Mouse (Mus musculus) macrophage (primary cell): ENCODE measurements around the gene Ints4. TPM values are rescaled to one million over a fixed set of nuclear protein-coding genes. Genes with fewer than 3 reads are reported as not detected.

Source experiments
- H3K27ac ChIP-seq: fragments of 350-480 bp; formaldehyde crosslinking; 2 replicates; pipeline ENCODE4 v1.9.0; 2021
- H3K36me3 ChIP-seq: fragments of 350-480 bp; formaldehyde crosslinking; 2 replicates; pipeline ENCODE4 v1.9.0; 2021; ENCODE audit errors: inconsistent target
- H3K4me3 ChIP-seq: fragments of 350-480 bp; formaldehyde crosslinking; 2 replicates; pipeline ENCODE4 v1.9.0; 2021; ENCODE audit errors: inconsistent target
- H3K79me2 ChIP-seq: fragments of 350-480 bp; formaldehyde crosslinking; 2 replicates; pipeline ENCODE4 v1.9.0; 2021; ENCODE audit errors: inconsistent target
- WGBS: methylation state at CpG from one replicate; pipeline ENCODE4 v1.1.7; 2026; ENCODE audit warnings: inconsistent platforms; ENCODE audit not compliant: missing documents; 5-methylcytosine and 5-hydroxymethylcytosine counted together
- polyA plus RNA-seq: library from polyadenylated mRNA; stranded (reverse); fragments of 250-400 nt; gene quantifications from 3 replicates; pipeline ENCODE4 v1.2.4, GENCODE M21; 2018; ENCODE audit warnings: inconsistent platforms

Gene Ints4
- polyA plus RNA-seq, 1 experiment from 2014 or later, result 34.4 TPM

DNA sequence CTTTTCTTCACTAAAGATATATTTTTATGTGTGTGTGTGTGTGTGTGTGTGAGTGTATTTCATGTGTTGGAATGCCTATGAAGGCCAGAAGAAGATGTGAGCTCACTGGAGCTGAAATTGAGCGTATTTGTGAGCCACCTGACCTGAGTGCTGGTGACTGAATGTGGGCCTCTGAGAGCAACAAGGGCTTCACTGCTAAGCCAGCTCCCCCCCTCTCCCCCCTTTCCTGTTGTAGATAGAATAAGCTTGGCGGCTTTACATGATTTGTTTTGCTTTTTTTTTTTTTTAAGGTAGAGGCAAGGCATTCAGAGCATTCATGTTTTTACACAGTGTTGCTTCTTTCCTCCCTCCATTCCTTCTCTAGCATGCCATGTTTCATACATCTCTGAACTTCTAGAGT lies 2.6 kb downstream of the Ints4 start:
- WGBS, result 73% methylated on average over 2 of the region's 2 CpGs
- H3K36me3 ChIP-seq, result peaks cover 24% of the 10 kb centered on the region

DNA sequence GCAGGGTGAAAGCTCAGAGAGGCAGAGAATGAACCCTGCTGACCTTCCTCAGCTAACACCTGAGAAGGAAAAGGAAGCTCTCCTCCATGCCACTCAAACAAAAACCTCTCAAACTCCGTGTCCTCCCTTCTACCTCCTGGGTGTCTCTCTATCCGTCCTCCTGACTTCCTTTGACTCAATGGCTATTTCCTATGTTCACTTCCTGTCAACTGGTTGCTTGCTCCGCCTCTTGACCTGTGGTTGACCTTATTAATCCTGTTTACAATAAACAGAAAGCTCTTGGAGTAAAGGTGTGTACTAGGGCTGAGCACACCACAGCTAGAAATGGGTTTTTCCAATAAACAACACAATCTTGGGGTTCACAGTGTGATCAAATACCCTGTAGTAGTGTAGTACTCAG lies 10.4 kb downstream of the Ints4 start:
- Histone ChIP-seq H3K4me3 (no peak overlapping the region), H3K79me2 (no peaks in the 10 kb centered on the region), H3K36me3 (peaks cover 14% of the 10 kb centered on the region; the same call in 1 of the 2 replicates), H3K27ac (no peak overlapping the region)
- 65% methylated on average over 3 of the region's 3 CpGs for WGBS

More for the DNA sequence above, 2.6 kb downstream of the Ints4 start:
- Histone ChIP-seq H3K79me2 (peaks cover 31% of the 10 kb centered on the region), H3K27ac (no peak overlapping the region), H3K4me3 (no peak overlapping the region)

DNA sequence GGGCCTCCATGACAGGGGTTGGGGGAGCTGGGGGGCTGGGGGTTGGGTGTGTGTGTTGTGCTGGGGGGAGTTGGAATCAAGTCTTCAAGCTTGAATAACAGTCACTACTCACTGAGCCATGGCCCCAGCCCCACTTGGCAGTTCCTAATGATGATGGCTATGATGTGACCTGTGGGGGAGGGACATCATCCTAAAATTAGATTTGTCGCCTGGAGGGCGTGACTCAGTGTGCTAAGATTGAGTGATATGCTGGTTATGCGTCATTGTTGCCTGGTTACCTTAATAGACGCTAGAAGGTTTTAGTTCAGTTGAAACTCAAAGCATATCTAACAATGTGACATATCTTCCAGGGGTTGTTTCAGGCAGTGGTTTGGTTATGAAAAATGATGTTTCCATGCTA lies 11.7 kb downstream of the Ints4 start:
- Histone ChIP-seq H3K36me3 (peaks cover 4% of the 10 kb centered on the region; the same call in 1 of the 2 replicates), H3K79me2 (no peaks in the 10 kb centered on the region), H3K27ac (no peak overlapping the region), H3K4me3 (no peak overlapping the region)
- WGBS, result 100% methylated on average over 4 of the region's 4 CpGs

DNA sequence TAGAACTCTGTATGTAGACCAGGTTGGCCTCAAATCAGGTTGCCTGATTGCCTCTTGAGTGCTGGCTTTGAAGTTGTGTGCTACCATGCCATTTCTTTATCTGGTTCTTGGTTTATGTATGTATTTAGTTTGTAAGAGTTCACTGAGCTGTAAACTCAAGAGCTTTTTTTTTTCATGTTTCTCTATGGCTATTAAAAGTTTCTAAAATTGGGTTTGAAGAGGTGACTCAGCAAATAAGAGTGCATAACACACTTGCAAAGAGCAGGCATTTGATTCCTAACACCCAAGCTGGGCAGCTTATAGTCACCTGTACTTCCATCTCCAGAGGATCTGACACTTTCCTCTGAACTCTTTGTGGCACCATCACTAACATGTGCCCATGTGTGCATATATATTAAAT lies 14.3 kb downstream of the Ints4 start:
- H3K36me3 ChIP-seq, result no peaks in the 10 kb centered on the region
- no peak overlapping the region for H3K27ac ChIP-seq
- no peak overlapping the region for H3K4me3 ChIP-seq
- no peaks in the 10 kb centered on the region for H3K79me2 ChIP-seq

DNA sequence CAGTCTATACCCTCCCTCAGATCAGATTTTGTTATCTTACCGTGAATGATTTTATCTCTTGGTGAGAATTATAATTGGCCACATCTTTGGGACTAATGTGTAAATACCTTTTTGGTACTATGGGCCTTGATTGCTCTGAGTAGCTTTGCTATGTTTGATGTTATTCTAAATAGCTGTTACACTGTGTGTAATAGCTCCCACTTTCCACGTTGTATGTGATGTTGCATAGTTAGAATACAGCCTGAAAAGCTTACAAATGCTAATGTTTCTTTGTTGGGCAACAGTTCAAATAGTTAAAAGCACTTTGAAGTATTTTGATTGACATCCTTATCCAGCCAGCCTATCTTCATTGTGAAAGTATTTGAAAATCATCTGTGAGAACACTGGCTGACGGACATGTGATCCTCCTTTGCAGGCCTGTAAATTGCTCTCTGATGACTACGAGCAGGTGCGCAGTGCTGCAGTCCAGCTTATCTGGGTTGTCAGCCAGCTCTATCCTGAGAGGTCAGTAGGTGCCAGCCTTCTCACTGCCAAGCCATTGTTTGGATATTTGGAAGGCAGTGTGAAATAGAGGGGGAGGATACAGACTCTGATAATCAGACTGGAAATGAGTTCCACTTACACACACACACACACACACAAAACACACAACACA lies 19.9 kb downstream of the Ints4 start:
- Histone ChIP-seq H3K27ac (no peak overlapping the region), H3K79me2 (no peaks in the 10 kb centered on the region), H3K4me3 (no peak overlapping the region), H3K36me3 (peaks cover 10% of the 10 kb centered on the region; the same call in 1 of the 2 replicates)
- 98% methylated on average over 5 of the region's 5 CpGs for WGBS

DNA sequence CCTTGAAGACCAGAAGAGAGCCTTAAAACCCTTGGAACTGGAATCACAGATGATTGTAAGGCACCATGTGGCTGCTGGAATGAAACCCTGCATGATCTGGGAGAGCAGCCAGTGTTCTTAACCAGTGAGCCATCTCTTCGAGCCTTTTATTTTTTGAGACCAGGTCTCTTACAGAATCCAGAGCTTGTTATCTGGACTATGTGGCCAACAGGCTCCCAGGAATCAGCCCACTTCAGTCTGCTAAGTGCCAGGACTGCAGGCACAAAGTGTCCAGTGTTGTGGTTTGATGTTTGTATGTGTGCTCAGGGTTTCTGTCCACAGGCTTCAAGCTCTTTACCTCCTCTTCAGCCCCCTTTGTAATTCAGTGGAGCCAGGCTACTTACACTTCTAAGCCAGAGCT lies 34.0 kb downstream of the Ints4 start:
- H3K4me3 ChIP-seq, result no peak overlapping the region

DNA sequence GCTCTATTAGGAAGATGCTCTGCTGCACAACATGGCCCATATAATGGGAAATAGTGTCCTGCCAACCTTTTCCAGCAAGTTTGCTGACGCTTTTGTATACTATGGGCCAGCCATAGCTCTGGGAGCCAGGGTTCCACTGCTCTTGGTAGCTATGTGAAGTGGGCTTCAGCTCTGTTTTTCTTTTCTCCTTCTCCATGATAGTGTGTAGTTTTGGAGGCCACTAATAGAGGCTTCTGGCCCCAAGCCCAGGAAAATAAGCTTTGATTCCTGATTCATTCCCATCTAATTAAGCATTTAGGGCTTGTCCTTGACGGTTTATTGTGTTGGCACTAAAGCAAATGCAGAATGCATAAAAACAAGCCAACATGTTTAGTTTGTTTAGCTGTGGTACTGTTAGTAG lies 39.2 kb downstream of the Ints4 start:
- no peaks in the 10 kb centered on the region for H3K79me2 ChIP-seq
- H3K36me3 ChIP-seq, result peaks cover 39% of the 10 kb centered on the region
- no peak overlapping the region for H3K4me3 ChIP-seq
- 94% methylated on average over 2 of the region's 2 CpGs for WGBS
- H3K27ac ChIP-seq, result no peak overlapping the region

More for the DNA sequence above, 34.0 kb downstream of the Ints4 start:
- 94% methylated on average over 1 of the region's 1 CpGs for WGBS
- Histone ChIP-seq H3K79me2 (no peaks in the 10 kb centered on the region), H3K27ac (no peak overlapping the region), H3K36me3 (peaks cover 73% of the 10 kb centered on the region)

DNA sequence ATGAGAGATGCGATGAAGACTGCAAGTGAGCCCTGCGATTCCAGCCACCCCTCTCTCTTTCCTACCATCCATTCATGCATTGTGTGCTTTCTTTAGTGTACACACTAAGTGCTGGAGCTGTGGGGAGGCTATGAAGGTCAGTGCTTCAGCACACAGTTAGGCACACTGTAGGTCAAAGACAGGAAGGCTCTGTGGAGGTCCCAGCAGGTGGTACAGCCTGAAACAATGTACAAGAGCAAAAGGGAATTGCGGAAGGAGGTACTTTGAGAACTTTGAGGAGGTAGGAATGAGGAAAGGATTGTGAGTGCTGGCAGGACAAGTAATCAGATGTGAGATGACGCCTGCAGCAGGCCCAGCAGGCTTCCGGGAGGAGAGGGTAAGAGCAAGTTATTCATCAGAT lies 54.8 kb downstream of the Ints4 start:
- H3K4me3 ChIP-seq, result no peak overlapping the region
- H3K27ac ChIP-seq, result no peak overlapping the region
- whole genome bisulfite sequencing, result 92% methylated on average over 5 of the region's 5 CpGs
- H3K79me2 ChIP-seq, result no peaks in the 10 kb centered on the region
- peaks cover 52% of the 10 kb centered on the region for H3K36me3 ChIP-seq

DNA sequence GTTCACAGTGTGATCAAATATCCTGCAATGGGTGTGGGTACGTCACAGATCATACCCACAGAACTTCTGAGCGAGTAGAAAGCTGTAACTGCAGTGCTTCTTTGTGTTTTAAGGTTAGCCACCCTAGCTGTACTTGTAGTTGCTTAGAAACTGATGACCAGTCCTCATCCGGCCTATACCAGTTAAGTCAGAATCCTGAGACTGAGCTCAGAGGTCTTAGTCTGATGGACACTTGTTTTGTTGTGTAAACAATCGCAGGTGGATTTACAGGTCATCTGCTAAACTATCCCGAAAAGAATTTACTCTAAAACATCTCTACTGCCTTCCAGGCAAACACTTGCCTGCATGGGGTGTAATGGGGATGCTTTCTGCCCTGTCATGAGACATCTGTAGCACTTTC lies 55.8 kb downstream of the Ints4 start:
- H3K4me3 ChIP-seq, result no peak overlapping the region
- WGBS, result 96% methylated on average over 5 of the region's 5 CpGs
- H3K36me3 ChIP-seq, result peaks cover 57% of the 10 kb centered on the region
- no peaks in the 10 kb centered on the region for H3K79me2 ChIP-seq
- no peak overlapping the region for H3K27ac ChIP-seq

DNA sequence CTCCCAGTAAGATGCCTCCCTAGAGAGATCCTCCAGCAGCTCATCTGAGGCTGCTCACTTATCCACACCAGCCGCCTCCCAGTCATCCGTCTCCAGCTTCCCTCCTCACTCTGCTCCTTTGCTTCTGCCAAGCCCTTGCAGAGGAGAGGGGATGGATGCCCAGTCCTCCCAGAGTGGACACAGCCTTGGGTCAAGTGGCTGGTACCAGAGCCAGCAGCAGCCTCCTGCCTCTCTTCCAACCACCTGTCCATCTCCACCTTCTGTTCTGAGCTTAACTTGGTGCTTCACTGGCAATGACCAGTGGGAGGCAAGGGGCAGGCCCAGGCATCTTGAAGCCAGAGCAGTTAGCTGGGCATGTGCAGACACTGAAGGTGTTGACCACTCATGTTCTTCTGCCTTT lies 65.7 kb downstream of the Ints4 start:
- Histone ChIP-seq H3K4me3 (no peak overlapping the region), H3K36me3 (peaks cover 7% of the 10 kb centered on the region), H3K27ac (no peak overlapping the region), H3K79me2 (no peaks in the 10 kb centered on the region)
- WGBS, result 96% methylated on average over 2 of the region's 2 CpGs

DNA sequence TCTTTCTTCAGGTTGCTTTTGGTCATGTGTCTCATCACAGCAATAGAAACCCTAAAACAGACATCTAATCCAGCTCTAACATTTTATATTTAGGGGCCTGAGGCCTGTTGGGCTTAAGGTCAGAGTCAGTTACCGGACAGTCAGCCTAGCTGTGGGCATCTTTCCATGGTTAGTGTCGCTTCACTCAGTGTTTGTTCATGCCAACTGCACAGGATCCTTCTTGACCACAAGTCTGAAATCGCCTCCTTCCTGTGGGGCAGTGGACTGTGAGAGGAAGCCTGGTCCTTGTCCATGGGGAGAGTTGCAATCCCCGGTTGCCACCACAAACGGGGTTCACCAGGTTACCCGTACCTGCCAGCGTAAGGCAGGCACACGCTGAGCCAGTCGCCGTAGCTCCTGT lies 68.5 kb downstream of the Ints4 start:
- H3K79me2 ChIP-seq, result no peaks in the 10 kb centered on the region
- no peak overlapping the region for H3K27ac ChIP-seq
- H3K36me3 ChIP-seq, result no peaks in the 10 kb centered on the region
- 79% methylated on average over 10 of the region's 10 CpGs for WGBS
- no peak overlapping the region for H3K4me3 ChIP-seq

DNA sequence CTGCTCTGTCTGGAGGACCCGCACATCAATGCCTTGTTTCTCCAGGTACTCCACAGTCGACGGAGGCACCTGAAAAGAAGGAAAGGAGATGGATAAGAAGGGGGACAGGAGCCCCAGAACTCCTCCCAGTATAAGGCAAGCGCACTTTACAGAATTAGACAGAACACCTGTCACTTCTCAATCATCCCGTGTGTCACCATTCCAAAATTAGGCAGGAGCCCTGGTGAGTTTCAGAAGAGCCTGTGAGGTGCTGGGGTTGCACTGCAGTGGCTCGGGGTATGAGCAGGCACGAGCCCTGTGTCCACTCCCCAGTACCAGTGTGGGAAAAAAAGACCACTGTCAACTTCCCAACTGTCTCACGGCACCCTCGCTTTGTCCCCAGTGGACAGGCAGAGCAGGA lies 69.9 kb downstream of the Ints4 start:
- WGBS, result 92% methylated on average over 9 of the region's 9 CpGs
- no peak overlapping the region for H3K27ac ChIP-seq
- no peaks in the 10 kb centered on the region for H3K79me2 ChIP-seq
- no peak overlapping the region for H3K4me3 ChIP-seq
- no peaks in the 10 kb centered on the region for H3K36me3 ChIP-seq

DNA sequence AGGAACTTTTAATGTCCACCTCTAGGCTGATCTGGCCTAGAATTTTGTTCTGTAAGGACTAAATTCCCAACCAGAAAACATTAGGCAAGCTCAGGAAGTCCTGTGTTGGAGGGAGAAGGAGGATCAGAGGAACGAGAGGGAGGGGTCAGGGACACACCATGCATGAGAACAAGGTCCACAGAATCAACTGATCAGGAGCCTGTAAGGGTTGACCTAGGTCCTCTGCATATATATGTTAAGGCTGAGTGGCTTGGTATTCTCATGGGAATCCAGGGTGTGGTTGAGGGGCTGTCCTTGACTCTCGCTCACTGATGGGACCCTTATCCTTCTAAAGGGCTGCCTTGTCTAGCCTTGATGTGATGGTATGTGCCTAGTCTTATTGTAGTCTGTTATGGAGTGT lies 82.8 kb downstream of the Ints4 start:
- WGBS, result 96% methylated on average over 2 of the region's 2 CpGs

DNA sequence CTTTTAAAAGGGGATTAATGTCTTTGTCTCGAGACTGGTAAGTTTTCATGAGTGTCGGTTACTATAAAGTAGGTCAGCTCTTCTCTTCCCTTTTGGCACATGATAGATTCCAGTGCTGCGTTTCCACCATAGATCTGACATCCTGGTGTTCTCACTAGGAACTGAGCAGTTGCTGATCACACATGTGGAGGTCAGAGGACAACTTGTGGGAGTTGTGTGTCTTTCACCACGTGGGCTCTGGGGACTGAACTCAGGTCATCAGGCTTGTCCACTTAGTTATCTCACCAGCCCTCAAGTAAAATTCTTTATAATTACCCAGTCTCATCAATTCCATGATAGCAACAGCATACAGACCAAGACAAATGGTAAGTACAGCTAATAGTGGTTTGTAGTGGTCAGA lies 88.6 kb downstream of the Ints4 start:
- WGBS, result 86% methylated on average over 4 of the region's 4 CpGs
- no peaks in the 10 kb centered on the region for H3K79me2 ChIP-seq
- no peaks in the 10 kb centered on the region for H3K36me3 ChIP-seq
- no peak overlapping the region for H3K4me3 ChIP-seq
- no peak overlapping the region for H3K27ac ChIP-seq

More for the DNA sequence above, 82.8 kb downstream of the Ints4 start:
- H3K79me2 ChIP-seq, result no peaks in the 10 kb centered on the region
- H3K27ac ChIP-seq, result no peak overlapping the region
- no peak overlapping the region for H3K4me3 ChIP-seq
- H3K36me3 ChIP-seq, result no peaks in the 10 kb centered on the region

DNA sequence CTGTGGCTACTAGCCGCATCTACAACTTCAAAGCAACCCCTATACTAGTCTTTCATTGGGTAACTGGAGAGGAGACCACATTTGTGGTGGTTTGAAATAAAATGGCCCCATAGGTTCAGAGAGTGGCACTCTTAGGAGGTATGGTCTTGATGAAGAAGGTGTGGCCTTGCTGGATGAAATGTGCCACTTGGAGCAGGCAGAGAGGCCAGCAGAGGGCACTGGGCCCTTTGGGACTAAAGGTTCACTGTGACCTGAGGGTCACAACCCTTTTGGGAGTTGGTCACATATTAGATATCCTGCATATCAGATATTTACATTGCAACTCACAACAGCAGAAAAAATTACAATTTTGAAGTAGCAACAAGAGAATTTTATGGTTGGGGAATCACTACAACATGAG lies 89.6 kb downstream of the Ints4 start:
- no peak overlapping the region for H3K27ac ChIP-seq
- no peak overlapping the region for H3K4me3 ChIP-seq
- H3K79me2 ChIP-seq, result no peaks in the 10 kb centered on the region
- H3K36me3 ChIP-seq, result no peaks in the 10 kb centered on the region
- 94% methylated on average over 1 of the region's 1 CpGs for WGBS
